Mouse (Mus musculus) mammary gland, adult 2 months (tissue): Measurements from ENCODE around the gene Pitpnc1. TPM values are rescaled to one million over a fixed set of nuclear protein-coding genes. Genes with fewer than 3 reads are reported as not detected.

ENCODE experiments used
- polyA plus RNA-seq: library from polyadenylated mRNA; depleted of rRNA; stranded (reverse); fragments of >200 nt; gene quantifications from 2 replicates; pipeline ENCODE4 v1.2.3, GENCODE M21; 2012; ENCODE audit warnings: low replicate concordance; rRNA removed

Gene Pitpnc1
- 6.2 and 12.0 TPM in 2 replicates for polyA plus RNA-seq

GRCm38 (mm10) chr11:107470521-107471041 is at the start of gene Pitpnc1:
Gene Pitpnc1, minus strand, starts transcription at chr11:107470699.

GRCm38 (mm10) chr11:107479053-107479861 is 8.8 kb upstream of the Pitpnc1 start, which contains the start of gene Psmd12:
Gene Psmd12, plus strand, starts transcription at chr11:107479484.

GRCm38 (mm10) chr11:107188565-107189552 is 281.6 kb downstream of the Pitpnc1 start, which contains the start of gene Nol11:
Gene Nol11, minus strand, starts transcription at chr11:107189381.

Other genes with a start within 250 kb of the Pitpnc1 start
- 7.7 and 17.3 TPM in 2 replicates for gene Psmd12, start 8.8 kb upstream of the Pitpnc1 start, polyA plus RNA-seq
- 13.6 and 23.7 TPM in 2 replicates for gene Helz, start 77.2 kb upstream of the Pitpnc1 start, polyA plus RNA-seq
- gene Cacng1, start 245.8 kb upstream of the Pitpnc1 start, polyA plus RNA-seq, result 0.24 and 83.5 TPM in 2 replicates